Mouse (Mus musculus): ENCODE data around the gene Hmgn2. TPM values are rescaled to one million over a fixed set of nuclear protein-coding genes. Genes with fewer than 3 reads are reported as not detected.
A peak's percentile ranks its signal among the peaks of the same experiment; 100 is the strongest.
"Not testable (repeated sequence)": the region's sequence is repeated elsewhere in the genome, so short reads cannot be mapped to it uniquely, and the experiment has no call there.

Hmgn2 gene
- total RNA-seq (2021): 10 to 100 TPM; 31.8 to 54.4 TPM
- long read RNA-seq, experiment 1, transcript Hmgn2-203 (6 exons, 1,265 nt): major isoform, 62 of 66 reads
- long read RNA-seq, experiment 1, partial matches to known transcripts: 0 of 66 reads
- long read RNA-seq, experiment 1, other reads (novel, unspliced or antisense): 3 of 66 reads
- long read RNA-seq, experiment 2, transcript Hmgn2-203 (6 exons, 1,265 nt): major isoform, 96 of 106 reads
- long read RNA-seq, experiment 2, partial matches to known transcripts: 0 of 106 reads
- long read RNA-seq, experiment 2, other reads (novel, unspliced or antisense): 10 of 106 reads

- intact Hi-C loops (cut with DNase I): no loop called here
- DNase-seq: no peak
Measured at GRCm38 (mm10) chr4:133968150-133968921, at the start of gene Hmgn2. Gene Hmgn2, minus strand, starts transcription at chr4:133968650.

GRCm38 (mm10) chr4:134017201-134017865 is 48.9 kb upstream of the Hmgn2 start:
- intact Hi-C loops (cut with DNase I): no loop called here
- no peak for DNase-seq

DNA sequence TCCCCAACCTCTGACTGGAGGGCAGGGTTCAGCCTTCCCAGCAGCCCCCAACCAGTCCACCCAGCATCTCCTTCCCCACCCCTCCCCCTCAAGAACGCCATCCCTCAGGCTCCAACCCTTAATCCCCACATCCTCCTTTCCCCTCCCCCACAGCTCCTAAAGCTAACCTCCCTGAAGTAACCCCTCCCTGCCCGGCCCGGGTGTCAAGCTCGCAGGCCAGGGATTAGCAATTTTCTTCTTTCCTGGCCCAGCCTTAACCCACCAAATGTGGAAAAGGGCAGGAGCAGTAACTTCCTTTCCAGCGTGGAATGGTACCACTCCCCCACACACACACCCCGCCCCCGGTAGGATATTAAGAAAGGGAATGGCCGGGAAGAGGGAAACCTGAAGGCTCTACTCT is 48.3 kb upstream of the Hmgn2 start:
- DNase-seq: no peak
- intact Hi-C loops (cut with DNase I): no loop called here

DNA sequence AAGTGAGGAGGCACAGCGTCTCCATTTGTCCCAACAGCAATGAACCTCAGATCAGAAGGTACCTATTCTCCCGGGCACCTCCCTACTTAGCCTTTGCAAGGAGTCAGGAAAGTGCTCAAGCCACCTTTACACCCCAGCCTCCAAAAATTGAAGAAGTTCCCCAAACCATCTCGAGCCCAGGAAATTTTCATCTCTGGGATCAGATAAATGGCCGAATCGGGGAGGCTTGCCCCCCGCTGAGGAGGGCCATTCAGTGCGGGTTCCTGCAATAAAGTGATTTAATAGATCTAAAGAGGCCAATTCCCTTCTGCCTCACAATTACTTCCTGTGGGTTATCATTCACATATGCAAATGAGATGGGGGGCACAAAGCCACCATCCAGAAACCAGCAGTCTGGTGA is 47.8 kb upstream of the Hmgn2 start:
- DNase-seq: no peak
- intact Hi-C loops (cut with DNase I): no loop called here

GRCm38 (mm10) chr4:134012858-134013528 is 44.5 kb upstream of the Hmgn2 start:
- intact Hi-C loops (cut with DNase I): no loop called here
- peak in 1 of 2 experiments; percentile 36 for DNase-seq

DNA sequence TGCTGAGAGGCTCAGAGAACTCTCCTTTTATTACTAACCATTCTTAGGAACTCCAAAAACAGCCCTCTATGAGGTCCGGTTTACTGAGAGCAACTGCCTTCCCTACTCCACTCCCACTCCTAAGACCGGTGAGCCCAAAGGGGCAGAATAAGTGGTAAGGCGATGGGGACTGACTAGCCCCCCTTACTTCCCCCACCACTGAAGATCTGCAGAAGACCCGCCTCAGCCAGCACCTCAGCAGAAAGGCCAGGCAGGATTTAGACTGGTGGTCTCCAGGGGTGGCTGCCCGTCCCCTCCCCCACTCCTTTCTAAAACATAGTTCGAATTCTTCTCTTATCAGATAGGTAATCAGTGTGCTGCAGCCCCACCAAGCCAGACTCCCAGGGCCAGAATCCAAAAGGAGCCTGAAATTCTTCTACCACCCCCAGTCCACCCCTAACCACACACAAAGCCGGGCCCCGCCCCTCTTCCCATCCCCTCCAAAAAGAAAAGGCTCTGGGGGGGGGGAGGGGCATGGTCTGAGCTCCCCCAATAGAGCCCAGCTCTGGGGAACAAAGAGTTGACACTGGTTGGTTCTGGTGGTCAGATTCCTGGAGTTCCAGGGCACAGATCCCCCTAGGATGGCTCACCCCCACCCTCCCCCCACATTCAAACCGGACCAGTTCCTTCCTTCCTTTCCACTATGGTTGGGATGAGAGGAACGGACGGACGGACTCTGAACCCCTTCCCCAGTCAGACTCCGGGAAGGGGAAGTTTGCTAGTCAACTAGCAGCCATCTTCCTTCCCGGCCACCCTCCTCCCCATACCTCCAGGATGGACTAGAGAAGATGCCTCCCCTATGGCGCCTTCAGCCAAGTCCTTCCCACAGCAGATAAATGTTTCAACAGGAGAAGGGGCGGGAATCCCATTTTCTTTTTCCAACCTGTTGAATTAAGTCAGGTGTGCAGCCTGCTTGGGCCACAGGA is 43.3 kb upstream of the Hmgn2 start:
- intact Hi-C loops (cut with DNase I): no loop called here

DNA sequence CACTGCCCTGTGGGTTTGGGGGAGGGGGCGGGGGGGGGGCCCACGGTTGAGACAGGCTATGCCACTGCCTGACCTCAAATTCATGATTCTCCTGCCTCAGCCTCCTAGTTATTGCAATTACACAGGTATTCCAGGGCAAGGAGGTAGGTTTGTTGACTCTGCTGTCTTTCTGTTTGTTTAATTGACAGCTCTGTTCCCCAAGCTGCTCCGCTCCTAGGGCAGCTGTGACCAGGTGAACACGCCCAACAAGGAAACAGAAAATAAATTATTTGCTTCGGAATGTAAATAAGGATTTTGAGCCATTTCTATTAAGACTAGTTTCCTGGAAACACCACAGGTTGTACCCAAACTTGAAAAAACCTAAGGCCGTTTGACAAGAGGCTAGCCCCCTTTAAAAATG is 41.3 kb upstream of the Hmgn2 start:
- no peak for DNase-seq
- intact Hi-C loops (cut with DNase I): no loop called here

More for the DNA sequence above, 43.3 kb upstream of the Hmgn2 start:
- DNase-seq: no peak

GRCm38 (mm10) chr4:134006845-134007244 is 38.4 kb upstream of the Hmgn2 start:
- intact Hi-C loops (cut with DNase I): no loop called here
- DNase-seq: no peak

DNA sequence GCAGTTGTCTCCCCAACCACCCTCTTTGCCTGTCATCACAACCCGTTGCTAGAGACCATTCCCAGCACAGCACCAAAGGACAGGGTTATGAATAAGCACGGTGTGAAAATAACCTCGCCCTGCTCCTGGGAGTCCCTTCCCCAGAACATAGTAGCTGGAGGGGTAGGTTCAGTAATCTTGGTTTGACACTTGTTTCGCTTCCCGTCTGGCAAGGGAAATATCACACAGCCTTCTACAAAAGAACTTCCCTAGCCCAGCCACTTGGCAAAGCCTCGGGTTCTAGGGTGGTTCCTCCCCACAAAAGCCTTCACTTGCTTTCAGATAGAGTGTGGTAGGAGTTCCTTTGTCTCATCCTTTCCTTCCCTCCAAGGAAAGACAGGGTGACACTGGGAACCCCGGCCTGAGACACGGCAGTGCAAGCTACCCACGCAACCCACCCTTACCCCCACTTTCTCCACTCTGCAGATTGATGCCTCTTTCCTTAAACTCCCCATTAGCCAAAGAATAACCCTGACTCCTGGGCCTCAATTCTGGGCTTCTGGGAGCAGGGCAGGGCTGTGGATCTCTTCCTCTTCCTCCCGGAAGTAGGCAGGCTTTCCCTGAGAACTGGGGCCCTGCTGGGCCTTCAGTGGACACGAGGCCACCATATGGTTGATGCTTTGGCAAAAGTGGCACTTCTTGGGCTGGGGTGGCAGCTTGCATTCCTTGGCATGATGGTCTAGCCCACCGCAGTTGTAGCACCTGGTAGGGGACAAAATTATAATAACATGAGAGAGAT is 37.3 kb upstream of the Hmgn2 start:
- DNase-seq: no peak
- intact Hi-C loops (cut with DNase I): no loop called here

DNA sequence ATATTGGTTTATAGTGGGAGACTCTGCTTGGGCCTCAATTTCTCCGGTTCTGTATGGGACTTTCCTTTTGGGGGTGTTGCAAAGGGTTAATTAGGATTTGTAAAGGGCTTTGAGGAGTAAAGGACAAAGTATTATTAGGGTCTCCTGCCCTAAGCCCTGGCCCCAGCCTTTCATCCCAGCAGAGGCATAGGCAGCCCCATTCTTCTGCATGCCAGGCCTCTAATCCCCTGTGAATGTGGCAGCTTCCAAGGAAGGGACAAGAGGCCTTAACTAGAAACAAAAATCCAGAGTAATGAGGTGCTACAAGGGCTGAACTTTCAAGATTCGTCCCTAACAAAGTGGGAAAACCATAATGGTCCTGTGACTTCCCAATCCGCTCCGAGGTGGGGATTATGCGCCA is 34.5 kb upstream of the Hmgn2 start:
- intact Hi-C loops (cut with DNase I): no loop called here

DNA sequence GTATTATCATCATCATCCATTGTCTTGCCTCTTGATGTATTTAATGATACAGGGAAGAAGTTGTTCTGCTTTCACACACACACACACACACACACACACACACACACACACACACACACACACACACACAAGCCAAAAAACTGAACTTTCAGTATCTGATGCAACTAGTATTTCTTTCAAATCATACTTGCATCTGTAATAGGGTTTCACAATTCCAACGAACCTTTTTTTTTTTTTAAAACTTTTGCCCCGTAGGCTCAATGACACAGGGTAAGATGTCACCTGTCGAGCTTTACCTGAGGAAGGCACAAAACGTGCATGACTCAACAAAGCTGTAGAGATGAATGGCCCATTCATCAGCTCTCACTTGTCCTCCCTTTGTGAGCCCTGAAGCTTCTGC is 33.8 kb upstream of the Hmgn2 start:
- intact Hi-C loops (cut with DNase I): no loop called here
- no peak for DNase-seq

More for the DNA sequence above, 34.5 kb upstream of the Hmgn2 start:
- DNase-seq: no peak

DNA sequence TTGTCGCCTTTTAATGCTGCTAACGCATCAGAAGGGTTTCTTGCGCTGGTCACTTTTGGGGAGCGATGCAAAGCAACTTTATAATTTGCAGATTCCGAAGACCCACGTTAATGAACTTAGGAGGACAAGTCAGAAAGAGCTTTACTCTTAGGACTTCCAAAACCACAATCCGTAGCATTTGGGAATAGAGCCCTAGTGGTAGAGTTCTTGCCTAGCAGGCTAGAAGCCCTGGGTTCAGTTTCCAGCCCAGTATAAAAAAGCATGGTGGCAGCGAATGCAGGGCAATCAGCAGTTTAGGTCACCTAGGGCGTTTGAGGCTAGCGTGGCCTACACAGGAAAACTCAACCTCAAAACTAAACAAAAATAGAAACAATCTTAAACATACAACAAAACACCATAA is 33.3 kb upstream of the Hmgn2 start:
- intact Hi-C loops (cut with DNase I): loop anchor here (2.0 kb wide), 1 partner anchor 35 kb away; no protein-coding TSS in a partner anchor
- no peak for DNase-seq

GRCm38 (mm10) chr4:134000466-134001438 is 32.3 kb upstream of the Hmgn2 start, which contains the start of gene Dhdds:
Gene Dhdds, minus strand, starts transcription at chr4:134000918.
- intact Hi-C loops (cut with DNase I): loop anchor here (2.0 kb wide), 1 partner anchor 34 kb away; no protein-coding TSS in a partner anchor
- DNase-seq: peak; percentile 93

DNA sequence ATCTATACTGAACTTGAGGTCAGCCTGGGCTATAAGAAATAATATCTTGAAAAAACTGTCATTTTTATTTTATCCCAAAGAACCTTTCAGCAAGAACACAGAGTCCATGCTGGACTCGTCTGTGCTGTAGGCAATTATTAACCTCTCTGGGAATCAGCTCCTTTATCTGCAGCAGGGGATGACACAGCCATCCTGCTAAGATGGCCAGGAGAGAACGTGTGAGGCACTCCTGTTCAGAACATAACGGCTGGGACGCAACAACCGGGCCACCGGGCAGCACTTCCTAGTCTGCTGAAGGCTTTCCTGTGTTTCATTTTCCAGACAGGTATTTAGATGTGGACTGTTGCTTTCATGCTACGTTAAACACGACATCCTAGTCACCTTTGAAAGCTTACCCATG is 26.2 kb upstream of the Hmgn2 start:
- DNase-seq: no peak
- intact Hi-C loops (cut with DNase I): no loop called here

DNA sequence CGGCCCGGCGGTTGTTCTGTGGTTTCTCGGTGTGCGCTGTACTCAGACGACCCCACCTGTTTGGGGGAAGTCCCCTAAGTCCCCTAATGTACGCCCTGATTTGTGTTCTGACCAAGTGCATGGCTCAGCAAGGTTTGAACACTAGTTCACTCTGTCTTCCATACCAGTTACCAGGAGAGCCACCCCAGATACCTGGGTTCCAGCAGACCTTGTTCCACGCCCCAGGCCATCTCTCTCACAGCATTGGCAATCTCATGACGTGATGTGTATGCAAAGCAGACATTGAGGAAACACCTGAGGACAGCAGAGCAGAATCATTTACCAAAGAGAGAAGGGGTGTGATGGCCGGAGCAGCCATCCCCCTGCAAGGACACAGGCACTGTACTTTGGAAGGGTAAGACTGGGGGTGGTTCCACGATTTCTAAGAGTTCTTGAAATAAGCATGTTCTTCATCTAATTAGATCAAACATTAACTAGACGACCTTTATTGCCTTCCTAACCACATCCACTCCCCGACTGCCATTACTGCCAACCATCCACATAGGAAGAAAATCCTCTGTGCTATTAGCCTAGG is 22.7 kb upstream of the Hmgn2 start:
- intact Hi-C loops (cut with DNase I): no loop called here
- no peak for DNase-seq

- intact Hi-C loops (cut with DNase I): no loop called here
- DNase-seq: no peak
Measured at GRCm38 (mm10) chr4:133990035-133990434, 21.6 kb upstream of the Hmgn2 start.

DNA sequence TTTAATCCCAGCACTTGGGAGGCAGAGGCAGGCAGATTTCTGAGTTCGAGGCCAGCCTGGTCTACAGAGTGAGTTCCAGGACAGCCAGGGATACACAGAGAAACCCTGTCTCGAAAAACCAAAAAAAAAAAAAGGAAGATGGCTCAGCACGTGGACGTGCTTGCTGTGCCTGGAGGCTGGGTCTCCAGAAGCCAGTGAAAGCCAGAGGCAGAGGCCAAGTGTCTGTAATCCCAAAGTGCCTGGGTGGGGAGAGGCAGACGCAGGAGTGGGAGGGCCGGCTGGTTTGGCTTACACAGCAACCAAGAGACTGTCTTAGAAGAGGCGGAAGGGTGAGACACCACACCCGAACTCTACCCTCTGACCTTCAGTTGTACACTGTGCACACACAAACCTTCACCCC is 19.8 kb upstream of the Hmgn2 start:
- DNase-seq; intact Hi-C loops (cut with DNase I): not testable (repeated sequence)
